In the genomic region with DNA sequence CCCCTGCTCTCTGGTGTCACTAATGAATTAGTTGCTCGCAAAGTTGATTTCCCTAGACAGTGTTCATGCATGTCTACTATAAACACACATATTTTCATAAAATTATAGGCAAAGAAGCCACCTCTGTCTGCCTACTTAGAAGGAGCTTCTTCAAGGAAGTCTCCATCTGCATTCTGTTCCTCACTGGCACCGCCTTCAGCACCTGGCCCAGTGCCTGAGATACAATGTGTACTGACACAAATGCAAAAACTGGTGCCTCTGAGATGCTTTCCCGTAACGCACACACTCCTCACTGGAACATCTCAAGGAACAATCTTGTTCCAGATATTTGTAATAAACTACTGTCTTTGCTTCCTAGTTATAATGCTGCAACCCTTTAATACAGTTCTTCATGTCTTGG, we compare ENCODE assay signal across 17 mouse cellular contexts.
A peak's percentile ranks its signal among the peaks of the same experiment; 100 is the strongest.
DNase-seq lines count a peak whose midpoint lies in the region; ATAC-seq and TF ChIP-seq lines count a peak whose summit lies in the region.
"Had no signal": no experiment of that assay in that cellular context is flagged by ENCODE, and none has a peak within 500 bp of the region (broad histone marks: within the 10 kb centered on the region; RNA-seq: fewer than 3 reads in every experiment).

No protein-coding gene starts in this region.

- TF ChIP-seq CTCF in forebrain, postnatal 0 days (IDR thresholded peaks at IDR 0.05; ENCODE audit: low read depth), result no peak

- intact Hi-C loops in left cerebral cortex, postnatal 36 days (cut with DNase I), result no loop called here

- 0 out of 2 replicates have a peak, but pooled peaks have one; percentile 25 for ATAC-seq in forebrain, postnatal 0 days
- ATAC-seq in forebrain, embryonic 16.5 days, result no peak
- ATAC-seq: liver, embryonic 12.5 days had no signal

- peak; percentile 46 for DNase-seq in forebrain, postnatal 0 days
- DNase-seq in layer of hippocampus, postnatal 10 days (ENCODE audit: low spot score in 2 of 2), result peak; percentile 16 to 28
- peak; percentile 66 to 77 for DNase-seq in left cerebral cortex, postnatal 36 days (ENCODE audit: low spot score in 2 of 2)
- DNase-seq in telencephalon, adult 2 months (ENCODE audit: low read depth, low spot score), result peak; percentile 58
- no peak for DNase-seq in urinary bladder, adult 18-20 months (ENCODE audit: low spot score in 2 of 2)
- no peak for DNase-seq in embryo, embryonic 10 days (ENCODE audit: low spot score)
- DNase-seq in thymus, postnatal 4 days, result no peak
- DNase-seq: adrenal gland, adult 2 months; gastrocnemius, adult 2 months; heart, adult 18-20 months had no signal

- no peak overlapping the region for H3K4me2 ChIP-seq in forebrain, postnatal 0 days (ENCODE audit: low read depth)
- H3K4me2 ChIP-seq in forebrain, embryonic 16.5 days (ENCODE audit: low read length), result no peak overlapping the region
- H3K4me2 ChIP-seq: embryonic facial prominence, embryonic 13.5 days; heart, embryonic 15.5 days; hindbrain, embryonic 12.5 days; liver, embryonic 12.5 days; neural tube, embryonic 15.5 days had no signal

- no peak overlapping the region for H3K27ac ChIP-seq in forebrain, postnatal 0 days (ENCODE audit: low read depth, low read length)
- H3K27ac ChIP-seq in forebrain, embryonic 16.5 days (ENCODE audit: low read length), result no peak overlapping the region
- H3K27ac ChIP-seq: embryonic facial prominence, embryonic 13.5 days; gastrocnemius, adult 2 months; heart, embryonic 15.5 days; hindbrain, embryonic 12.5 days; kidney, postnatal 0 days; liver, embryonic 12.5 days; neural tube, embryonic 15.5 days had no signal

- no peaks in the 10 kb centered on the region for H3K36me3 ChIP-seq in forebrain, postnatal 0 days (ENCODE audit: insufficient read depth)
- no peaks in the 10 kb centered on the region for H3K36me3 ChIP-seq in forebrain, embryonic 16.5 days (ENCODE audit: control insufficient read depth, insufficient read depth)
- H3K36me3 ChIP-seq: embryonic facial prominence, embryonic 13.5 days; heart, embryonic 15.5 days; hindbrain, embryonic 12.5 days; liver, embryonic 12.5 days; neural tube, embryonic 15.5 days had no signal

- H3K27me3 ChIP-seq in forebrain, postnatal 0 days (ENCODE audit: insufficient read depth, low read length), result no peaks in the 10 kb centered on the region
- no peaks in the 10 kb centered on the region for H3K27me3 ChIP-seq in forebrain, embryonic 16.5 days (replicated peaks; ENCODE audit: control insufficient read depth, insufficient read depth, low read length)
- H3K27me3 ChIP-seq: embryonic facial prominence, embryonic 13.5 days; heart, embryonic 15.5 days; hindbrain, embryonic 12.5 days; liver, embryonic 12.5 days; neural tube, embryonic 15.5 days had no signal

- no peak overlapping the region for H3K9ac ChIP-seq in forebrain, postnatal 0 days
- H3K9ac ChIP-seq in forebrain, embryonic 16.5 days (replicated peaks; ENCODE audit: low read depth, low read length), result no peak overlapping the region
- H3K9ac ChIP-seq: embryonic facial prominence, embryonic 13.5 days; heart, embryonic 15.5 days; hindbrain, embryonic 12.5 days; liver, embryonic 12.5 days; neural tube, embryonic 15.5 days had no signal

- no peak overlapping the region for H3K4me3 ChIP-seq in forebrain, postnatal 0 days (ENCODE audit: low read depth, low read length)
- no peak overlapping the region for H3K4me3 ChIP-seq in forebrain, embryonic 16.5 days (replicated peaks; ENCODE audit: low read length)
- H3K4me3 ChIP-seq: embryonic facial prominence, embryonic 13.5 days; gastrocnemius, adult 2 months; heart, embryonic 15.5 days; hindbrain, embryonic 12.5 days; liver, embryonic 12.5 days; neural tube, embryonic 15.5 days had no signal

- H3K4me1 ChIP-seq in forebrain, postnatal 0 days (ENCODE audit: insufficient read depth), result no peaks in the 10 kb centered on the region
- 0 out of 2 replicates have a peak, but pooled peaks cover 3% of the 10 kb centered on the region for H3K4me1 ChIP-seq in forebrain, embryonic 16.5 days (replicated peaks; ENCODE audit: control insufficient read depth, insufficient read depth, low read length)
- H3K4me1 ChIP-seq: embryonic facial prominence, embryonic 13.5 days; heart, embryonic 15.5 days; hindbrain, embryonic 12.5 days; liver, embryonic 12.5 days; neural tube, embryonic 15.5 days had no signal

- 65% methylated on average over 4 of the region's 4 CpGs for WGBS in forebrain, postnatal 0 days
- 67% methylated on average over 4 of the region's 4 CpGs for WGBS in forebrain, embryonic 16.5 days

- no peaks in the 10 kb centered on the region for H3K9me3 ChIP-seq in forebrain, postnatal 0 days (ENCODE audit: low read length)
- H3K9me3 ChIP-seq in forebrain, embryonic 16.5 days (ENCODE audit: control insufficient read depth, low read length), result no peaks in the 10 kb centered on the region
- H3K9me3 ChIP-seq: embryonic facial prominence, embryonic 13.5 days; heart, embryonic 15.5 days; hindbrain, embryonic 12.5 days; liver, embryonic 12.5 days; neural tube, embryonic 15.5 days had no signal

Comparison
In these comparisons a context has a peak if more than half of its experiments do, and no peak if none do; other contexts are left out.
1. DNase-seq: peak in forebrain, postnatal 0 days (single experiment), layer of hippocampus, postnatal 10 days (2 of 2), left cerebral cortex, postnatal 36 days (2 of 2) and telencephalon, adult 2 months (single experiment); none in urinary bladder, adult 18-20 months (0 of 2), embryo, embryonic 10 days (single experiment) and thymus, postnatal 4 days (single experiment).